Mouse (Mus musculus): ENCODE measurements around the gene Mcur1. TPM values are rescaled to one million over a fixed set of nuclear protein-coding genes. Genes with fewer than 3 reads are reported as not detected.

Gene Mcur1
- polyA plus RNA-seq, 1 experiment from 2014 or later = 15.5 TPM

DNA sequence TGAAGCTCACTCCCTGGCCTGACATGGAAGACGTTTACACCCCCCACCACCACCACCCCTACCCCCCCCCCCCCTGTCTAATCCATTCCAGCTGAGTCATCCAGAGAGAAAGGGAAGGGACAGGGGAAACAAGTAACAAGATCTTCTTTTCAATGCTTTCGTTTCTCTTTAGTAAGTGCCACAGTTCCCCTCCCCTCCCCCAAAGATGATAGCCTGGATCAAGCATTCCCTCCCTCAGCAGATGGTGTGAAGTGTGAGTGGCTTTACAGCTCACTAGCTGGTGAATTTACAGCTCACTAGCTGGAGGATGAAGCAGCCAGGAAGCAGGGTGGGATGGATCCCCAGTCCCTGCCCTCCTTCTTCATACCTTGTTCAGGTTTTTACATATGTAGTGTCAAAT is 63.3 kb downstream of the Mcur1 start:
- no peak for ATAC-seq (ENCODE audit: low read depth)

GRCm38 (mm10) chr13:43495645-43496044 is 64.3 kb downstream of the Mcur1 start:
- 83% methylated on average over 7 of the region's 7 CpGs for WGBS
- Histone ChIP-seq H3K27me3 (replicated peaks; ENCODE audit: control insufficient read depth, insufficient read depth, low read length) (no peaks in the 10 kb centered on the region), H3K27ac (replicated peaks; ENCODE audit: low read depth, low read length) (no peak overlapping the region), H3K4me1 (ENCODE audit: control insufficient read depth, insufficient read depth, low read length) (0 out of 2 replicates have a peak, but pooled peaks cover 4% of the 10 kb centered on the region), H3K9me3 (ENCODE audit: control insufficient read depth, low read length) (no peaks in the 10 kb centered on the region), H3K4me3 (ENCODE audit: low read depth, low read length) (no peak overlapping the region), H3K36me3 (ENCODE audit: control insufficient read depth, insufficient read depth, low read length) (no peaks in the 10 kb centered on the region), H3K4me2 (ENCODE audit: low read depth, low read length) (no peak overlapping the region), H3K9ac (ENCODE audit: low read depth, low read length) (no peak overlapping the region)
- DNase-seq (ENCODE audit: low spot score) = no peak
- ATAC-seq (ENCODE audit: low read depth) = no peak

More for the DNA sequence above, 63.3 kb downstream of the Mcur1 start:
- H3K4me1 ChIP-seq (ENCODE audit: control insufficient read depth, insufficient read depth, low read length) = 0 out of 2 replicates have a peak, but pooled peaks cover 4% of the 10 kb centered on the region
- 0% methylated on average over 2 of the region's 2 CpGs for WGBS
- H3K36me3 ChIP-seq (ENCODE audit: control insufficient read depth, insufficient read depth, low read length) = no peaks in the 10 kb centered on the region
- H3K4me2 ChIP-seq (ENCODE audit: low read depth, low read length) = no peak overlapping the region
- peak; percentile 49 for DNase-seq (ENCODE audit: low spot score)
- H3K27ac ChIP-seq (replicated peaks; ENCODE audit: low read depth, low read length) = no peak overlapping the region
- H3K27me3 ChIP-seq (replicated peaks; ENCODE audit: control insufficient read depth, insufficient read depth, low read length) = no peaks in the 10 kb centered on the region
- no peaks in the 10 kb centered on the region for H3K9me3 ChIP-seq (ENCODE audit: control insufficient read depth, low read length)
- H3K4me3 ChIP-seq (ENCODE audit: low read depth, low read length) = no peak overlapping the region
- no peak overlapping the region for H3K9ac ChIP-seq (ENCODE audit: low read depth, low read length)

GRCm38 (mm10) chr13:43493725-43494124 is 66.3 kb downstream of the Mcur1 start:
- no peaks in the 10 kb centered on the region for H3K9me3 ChIP-seq (ENCODE audit: control insufficient read depth, low read length)
- H3K4me2 ChIP-seq (ENCODE audit: low read depth, low read length) = no peak overlapping the region
- no peak overlapping the region for H3K9ac ChIP-seq (ENCODE audit: low read depth, low read length)
- ATAC-seq (ENCODE audit: low read depth) (no peak), DNase-seq (ENCODE audit: low spot score) (no peak)
- H3K4me3 ChIP-seq (ENCODE audit: low read depth, low read length) = no peak overlapping the region
- H3K27me3 ChIP-seq (replicated peaks; ENCODE audit: control insufficient read depth, insufficient read depth, low read length) = no peaks in the 10 kb centered on the region
- 86% methylated on average over 7 of the region's 7 CpGs for WGBS
- 0 out of 2 replicates have a peak, but pooled peaks cover 4% of the 10 kb centered on the region for H3K4me1 ChIP-seq (ENCODE audit: control insufficient read depth, insufficient read depth, low read length)
- H3K36me3 ChIP-seq (ENCODE audit: control insufficient read depth, insufficient read depth, low read length) = no peaks in the 10 kb centered on the region
- H3K27ac ChIP-seq (replicated peaks; ENCODE audit: low read depth, low read length) = no peak overlapping the region

GRCm38 (mm10) chr13:43493058-43493481 is 66.9 kb downstream of the Mcur1 start:
- Histone ChIP-seq H3K4me1 (ENCODE audit: control insufficient read depth, insufficient read depth, low read length) (0 out of 2 replicates have a peak, but pooled peaks cover 4% of the 10 kb centered on the region), H3K9ac (ENCODE audit: low read depth, low read length) (no peak overlapping the region), H3K27me3 (replicated peaks; ENCODE audit: control insufficient read depth, insufficient read depth, low read length) (no peaks in the 10 kb centered on the region), H3K36me3 (ENCODE audit: control insufficient read depth, insufficient read depth, low read length) (no peaks in the 10 kb centered on the region), H3K27ac (replicated peaks; ENCODE audit: low read depth, low read length) (no peak overlapping the region), H3K9me3 (ENCODE audit: control insufficient read depth, low read length) (no peaks in the 10 kb centered on the region), H3K4me3 (ENCODE audit: low read depth, low read length) (no peak overlapping the region), H3K4me2 (ENCODE audit: low read depth, low read length) (no peak overlapping the region)
- WGBS = 53% methylated on average over 11 of the region's 11 CpGs
- ATAC-seq (ENCODE audit: low read depth) (0 out of 2 replicates have a peak, but pooled peaks have one; percentile 37), DNase-seq (ENCODE audit: low spot score) (peak; percentile 37)

Other genes starting within 250 kb of the Mcur1 start
- 14.8 and 18.2 TPM in 2 replicates for gene Sirt5, start 194.7 kb downstream of the Mcur1 start, polyA plus RNA-seq (2014; fragmentation: Nextera tagmentation; extraction: Ambion mirVana)
- gene Nol7, start 161.8 kb downstream of the Mcur1 start, polyA plus RNA-seq (2014; fragmentation: Nextera tagmentation; extraction: Ambion mirVana) = 137 and 145 TPM in 2 replicates
- gene Ranbp9, start 78.9 kb downstream of the Mcur1 start, polyA plus RNA-seq (2014; fragmentation: Nextera tagmentation; extraction: Ambion mirVana) = 11.2 and 13.6 TPM in 2 replicates
- 7.8 and 8.2 TPM in 2 replicates for gene Rnf182, start 55.5 kb upstream of the Mcur1 start, polyA plus RNA-seq (2014; fragmentation: Nextera tagmentation; extraction: Ambion mirVana)
- 8.8 and 10.9 TPM in 2 replicates for gene Cd83, start 224.6 kb upstream of the Mcur1 start, polyA plus RNA-seq (2014; fragmentation: Nextera tagmentation; extraction: Ambion mirVana)